Comparison of ENCODE assay signal across 9 mouse cellular contexts in genomic region chr13:13481033-13481432, GRCm38 (mm10). TPM values are rescaled to one million over a fixed set of nuclear protein-coding genes. Genes with fewer than 3 reads are reported as not detected.
DNase-seq lines count a peak whose midpoint lies in the region; ATAC-seq and TF ChIP-seq lines count a peak whose summit lies in the region.
"Had no signal": no experiment of that assay in that cellular context is flagged by ENCODE, and none has a peak within 500 bp of the region (broad histone marks: within the 10 kb centered on the region; RNA-seq: fewer than 3 reads in every experiment).

No protein-coding gene starts in this region.

- H3K9ac ChIP-seq in heart, embryonic 15.5 days = no peak overlapping the region
- no peak overlapping the region for H3K9ac ChIP-seq in neural tube, embryonic 13.5 days
- H3K9ac ChIP-seq in liver, postnatal 0 days (replicated peaks) = no peak overlapping the region

- no peaks in the 10 kb centered on the region for H3K27me3 ChIP-seq in embryonic facial prominence, embryonic 10.5 days (replicated peaks; ENCODE audit: low read depth, poor library complexity, severe bottlenecking)
- no peaks in the 10 kb centered on the region for H3K27me3 ChIP-seq in heart, embryonic 15.5 days
- no peaks in the 10 kb centered on the region for H3K27me3 ChIP-seq in neural tube, embryonic 13.5 days
- no peaks in the 10 kb centered on the region for H3K27me3 ChIP-seq in liver, postnatal 0 days (ENCODE audit: insufficient read depth, low read length)

- H3K36me3 ChIP-seq in embryonic facial prominence, embryonic 10.5 days (replicated peaks) = peaks cover 41% of the 10 kb centered on the region
- H3K36me3 ChIP-seq in heart, embryonic 15.5 days = peaks cover 31% of the 10 kb centered on the region; the same call in 1 of the 2 replicates
- no peaks in the 10 kb centered on the region for H3K36me3 ChIP-seq in neural tube, embryonic 13.5 days
- H3K36me3 ChIP-seq in liver, postnatal 0 days (replicated peaks; ENCODE audit: insufficient read depth, low read length) = peaks cover 18% of the 10 kb centered on the region

- peak; percentile 78 for ATAC-seq in heart, embryonic 15.5 days (replicated peaks; ENCODE audit: insufficient number of reproducible peaks, insufficient read depth, low FRiP score, low read depth)
- ATAC-seq in neural tube, embryonic 13.5 days (ENCODE audit: low read depth) = peak; percentile 82
- no peak for ATAC-seq in liver, postnatal 0 days
- ATAC-seq in CD4-positive, CD25-positive, alpha-beta regulatory T cell, adult 4 months = no peak

- H3K4me2 ChIP-seq in heart, embryonic 15.5 days = no peak overlapping the region
- no peak overlapping the region for H3K4me2 ChIP-seq in neural tube, embryonic 13.5 days
- H3K4me2 ChIP-seq in liver, postnatal 0 days (ENCODE audit: low read depth, low read length) = no peak overlapping the region

- peaks cover 43% of the 10 kb centered on the region for H3K4me1 ChIP-seq in embryonic facial prominence, embryonic 10.5 days
- no peaks in the 10 kb centered on the region for H3K4me1 ChIP-seq in heart, embryonic 15.5 days (replicated peaks)
- H3K4me1 ChIP-seq in neural tube, embryonic 13.5 days (replicated peaks) = peaks cover 21% of the 10 kb centered on the region
- no peaks in the 10 kb centered on the region for H3K4me1 ChIP-seq in liver, postnatal 0 days (ENCODE audit: insufficient read depth)
- H3K4me1 ChIP-seq: megakaryocyte, embryonic 14.5 days had no signal

- peak overlapping the region; percentile 73 for H3K27ac ChIP-seq in embryonic facial prominence, embryonic 10.5 days (replicated peaks)
- H3K27ac ChIP-seq in heart, embryonic 15.5 days = peak overlapping the region; percentile 42; the same call in 1 of the 2 replicates
- H3K27ac ChIP-seq in neural tube, embryonic 13.5 days (replicated peaks) = peak overlapping the region; percentile 57
- no peak overlapping the region for H3K27ac ChIP-seq in liver, postnatal 0 days (ENCODE audit: low read depth)

- H3K9me3 ChIP-seq in embryonic facial prominence, embryonic 10.5 days = no peaks in the 10 kb centered on the region
- no peaks in the 10 kb centered on the region for H3K9me3 ChIP-seq in heart, embryonic 15.5 days (replicated peaks)
- H3K9me3 ChIP-seq in neural tube, embryonic 13.5 days = no peaks in the 10 kb centered on the region
- H3K9me3 ChIP-seq in liver, postnatal 0 days (ENCODE audit: low read length) = no peaks in the 10 kb centered on the region
- H3K9me3 ChIP-seq: megakaryocyte, embryonic 14.5 days had no signal

- 38% methylated on average over 5 of the region's 5 CpGs for WGBS in embryonic facial prominence, embryonic 10.5 days
- WGBS in heart, embryonic 15.5 days = 55% methylated on average over 5 of the region's 5 CpGs
- 10% methylated on average over 5 of the region's 5 CpGs for WGBS in neural tube, embryonic 13.5 days
- 62% methylated on average over 5 of the region's 5 CpGs for WGBS in liver, postnatal 0 days (ENCODE audit: insufficient replicate concordance)

- TF ChIP-seq CTCF in liver, postnatal 0 days (IDR thresholded peaks at IDR 0.05; ENCODE audit: low read depth) = no peak

- no peak overlapping the region for H3K4me3 ChIP-seq in embryonic facial prominence, embryonic 10.5 days
- no peak overlapping the region for H3K4me3 ChIP-seq in heart, embryonic 15.5 days
- no peak overlapping the region for H3K4me3 ChIP-seq in neural tube, embryonic 13.5 days
- no peak overlapping the region for H3K4me3 ChIP-seq in liver, postnatal 0 days (ENCODE audit: low read depth, low read length)
- H3K4me3 ChIP-seq: megakaryocyte, embryonic 14.5 days had no signal

- no peak for TF ChIP-seq EP300 in liver, postnatal 0 days (IDR thresholded peaks at IDR 0.05; ENCODE audit: low read depth)

- DNase-seq in ovary, postnatal 36 days (ENCODE audit: low spot score) = peak; percentile 34
- no peak for DNase-seq in ovary, adult 18-20 months (ENCODE audit: low spot score)
- peak; percentile 36 for DNase-seq in embryonic facial prominence, embryonic 10.5 days (ENCODE audit: low spot score)
- DNase-seq in left cerebral cortex, postnatal 14 days (ENCODE audit: low spot score in 2 of 2) = peak; percentile 26 to 33
- DNase-seq in liver, postnatal 0 days = no peak

- intact Hi-C loops in left cerebral cortex, postnatal 14 days (cut with DNase I) = no loop called here

RNA-seq across cellular contexts. Expression of gene Nid1, which starts 43.7 kb away (rescaled TPM):
- 59.0 and 64.5 TPM in 2 replicates for polyA plus RNA-seq in embryonic facial prominence, embryonic 10.5 days (2016; fragmentation: Nextera tagmentation; extraction: Ambion mirVana)
- 75.8 and 111 TPM in 2 replicates for polyA plus RNA-seq in heart, embryonic 15.5 days (2015; fragmentation: Nextera tagmentation; extraction: Ambion mirVana)
- 10 to 100 TPM; 22.4 to 22.9 TPM for total RNA-seq in left cerebral cortex, postnatal 14 days (2021)
- polyA plus RNA-seq in neural tube, embryonic 13.5 days (2015; fragmentation: Nextera tagmentation; extraction: Ambion mirVana) = 53.1 and 54.8 TPM in 2 replicates
- 14.8 and 17.9 TPM in 2 replicates for polyA plus RNA-seq in liver, postnatal 0 days (2015; fragmentation: Nextera tagmentation; extraction: Ambion mirVana)
- polyA plus RNA-seq in CD4-positive, CD25-positive, alpha-beta regulatory T cell, adult 4 months (2017; shearing (Covaris generic)) = under 1 TPM in 1 of 2 experiments, not detected in 1; 0.13 TPM

Comparison
In these comparisons a context has a peak if more than half of its experiments do, and no peak if none do; other contexts are left out.
1. DNase-seq: peak in ovary, postnatal 36 days (single experiment), embryonic facial prominence, embryonic 10.5 days (single experiment) and left cerebral cortex, postnatal 14 days (2 of 2); none in ovary, adult 18-20 months (single experiment) and liver, postnatal 0 days (single experiment).
2. ATAC-seq: peak in heart, embryonic 15.5 days (single experiment) and neural tube, embryonic 13.5 days (single experiment); none in liver, postnatal 0 days (single experiment) and CD4-positive, CD25-positive, alpha-beta regulatory T cell, adult 4 months (single experiment).
3. RNA of gene Nid1, which starts 43.7 kb away (polyA plus RNA-seq): 75.8 to 111 TPM in heart, embryonic 15.5 days, 59.0 to 64.5 TPM in embryonic facial prominence, embryonic 10.5 days, 53.1 to 54.8 TPM in neural tube, embryonic 13.5 days and 14.8 to 17.9 TPM in liver, postnatal 0 days; 0.13 TPM in CD4-positive, CD25-positive, alpha-beta regulatory T cell, adult 4 months; every median in the first group is over 10 times any median in the second.